Mouse (Mus musculus) stomach, postnatal 0 days (tissue): ENCODE data around the gene Rrbp1.

Source experiments
- CTCF ChIP-seq: IDR thresholded peaks from 2 replicates; pipeline ENCODE4 v1.5.1; 2016; ENCODE audit warnings: antibody characterized with exemption, low read depth, mild to moderate bottlenecking, moderate library complexity
- EP300 ChIP-seq: optimal IDR thresholded peaks from 2 replicates; pipeline ENCODE3; 2016; ENCODE audit warnings: antibody characterized with exemption

DNA sequence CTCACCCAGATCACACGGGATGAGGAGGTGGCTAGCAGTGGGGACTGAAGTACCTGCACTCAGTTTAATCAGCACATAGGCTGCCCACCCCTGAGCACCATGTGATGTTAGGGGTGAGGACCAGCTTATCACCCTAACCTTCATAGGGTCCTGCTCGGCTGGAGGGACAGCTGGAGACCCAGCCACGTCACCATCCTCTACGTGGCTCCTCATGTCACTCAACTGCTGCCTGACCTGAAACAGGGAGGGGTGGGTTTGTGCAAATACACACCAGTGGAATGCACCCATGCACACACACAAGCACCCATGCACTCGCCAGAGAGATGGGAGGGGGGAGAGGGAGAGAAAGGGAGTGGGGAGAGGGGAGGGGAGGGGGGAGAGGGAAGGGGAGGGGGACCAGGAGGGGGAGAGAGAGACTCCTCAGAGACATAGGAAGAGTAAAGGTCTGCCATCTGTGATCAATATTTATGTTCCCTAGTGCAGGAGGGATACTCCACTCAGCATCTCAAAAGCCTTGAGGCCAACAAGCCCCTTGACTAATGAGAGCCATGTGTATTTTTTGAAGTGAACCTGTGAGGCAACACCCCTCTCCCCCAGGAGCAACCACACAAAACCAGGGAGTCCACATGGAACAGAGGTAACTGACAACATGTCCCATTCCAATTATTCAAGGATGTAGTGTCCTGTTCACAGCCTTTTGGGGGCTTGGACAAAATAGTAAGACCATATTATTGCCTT is 60.6 kb downstream of the Rrbp1 start:
- TF ChIP-seq CTCF (no peak), EP300 (no peak)
